Mouse (Mus musculus) lung, postnatal 14 days (tissue): ENCODE measurements around the gene Emsy.
A peak's percentile ranks its signal among the peaks of the same experiment; 100 is the strongest.

Experiments
- DNase-seq: peaks from one replicate; pipeline ENCODE4 v3.0.0; 2021

Emsy gene

GRCm38 (mm10) chr7:98656531-98657221, at the start of gene Emsy:
TSS of gene Emsy (minus strand) at chr7:98656783.
- DNase-seq: peak; percentile 92

- no peak for DNase-seq
Observed at GRCm38 (mm10) chr7:98704276-98704675, 47.7 kb upstream of the Emsy start.

GRCm38 (mm10) chr7:98703365-98703881, 46.8 kb upstream of the Emsy start:
- DNase-seq: peak; percentile 25

DNA sequence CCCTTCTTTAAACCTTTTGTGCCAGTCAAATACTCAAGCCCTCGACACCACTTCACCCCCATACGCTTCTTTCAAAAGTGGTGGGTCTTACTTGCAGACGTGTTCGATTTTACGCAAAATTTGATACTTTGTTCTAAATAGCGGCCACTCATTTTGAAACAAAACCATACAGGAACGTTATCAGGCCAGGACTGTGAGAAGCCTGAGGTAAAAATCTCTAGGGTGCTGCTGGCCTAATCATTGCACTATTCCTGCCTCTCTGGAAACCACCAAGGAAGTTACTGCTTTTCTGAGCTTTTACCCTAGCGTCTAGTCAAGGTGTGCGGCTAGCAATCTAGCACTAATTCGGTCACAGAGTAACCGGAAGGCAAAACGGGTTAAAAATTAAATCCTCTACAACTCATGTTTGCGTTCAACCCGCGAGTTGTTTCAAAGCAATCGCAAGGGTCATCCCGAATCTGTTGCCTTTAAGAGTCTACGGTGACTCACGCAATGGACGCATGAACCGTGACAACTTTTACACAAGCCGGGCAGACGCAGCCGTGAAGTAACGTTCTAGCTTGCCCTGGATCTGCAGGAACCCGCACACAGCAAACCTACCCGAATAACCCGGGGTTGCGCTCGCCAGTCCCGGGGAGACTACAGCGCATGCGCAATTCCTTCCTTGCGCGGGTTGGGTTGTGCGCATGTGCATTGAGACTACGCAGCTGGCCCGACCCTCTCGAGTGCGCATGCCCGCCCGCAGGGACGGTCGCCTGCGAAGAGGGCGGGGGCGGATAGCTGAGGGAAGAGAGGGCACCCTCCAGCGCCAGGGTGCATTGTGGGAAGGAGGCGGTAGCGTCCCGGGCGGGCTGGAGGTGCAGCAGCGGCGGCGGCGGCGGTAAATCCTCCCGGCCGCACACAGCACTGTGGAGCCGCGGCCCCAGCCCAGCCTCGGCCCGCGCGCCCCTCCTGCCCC, 46.0 kb upstream of the Emsy start, which contains the start of gene Thap12:
Thap12 (plus strand) TSS at position 821 of the 958 bp plus-strand sequence.
- DNase-seq: peak; percentile 99

DNA sequence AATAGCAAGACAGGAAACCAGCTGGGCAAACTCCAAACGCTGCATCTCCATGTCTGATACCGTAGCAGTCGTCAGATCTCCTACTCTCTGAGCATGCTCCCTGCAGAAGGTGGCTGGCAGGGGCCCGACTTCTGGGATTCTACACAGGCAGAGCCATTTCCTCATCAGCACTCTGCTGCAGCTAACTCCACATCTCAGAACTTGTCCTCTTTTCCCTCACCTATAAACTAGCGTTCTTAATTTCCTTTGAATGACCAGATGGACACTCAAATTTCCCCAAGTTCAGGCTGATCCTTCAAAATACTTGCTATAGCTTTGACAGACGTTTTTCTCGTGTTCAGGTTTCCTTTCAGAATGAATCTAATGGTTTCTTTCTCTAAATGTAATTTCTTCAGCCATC, 45.2 kb upstream of the Emsy start:
- no peak for DNase-seq

DNA sequence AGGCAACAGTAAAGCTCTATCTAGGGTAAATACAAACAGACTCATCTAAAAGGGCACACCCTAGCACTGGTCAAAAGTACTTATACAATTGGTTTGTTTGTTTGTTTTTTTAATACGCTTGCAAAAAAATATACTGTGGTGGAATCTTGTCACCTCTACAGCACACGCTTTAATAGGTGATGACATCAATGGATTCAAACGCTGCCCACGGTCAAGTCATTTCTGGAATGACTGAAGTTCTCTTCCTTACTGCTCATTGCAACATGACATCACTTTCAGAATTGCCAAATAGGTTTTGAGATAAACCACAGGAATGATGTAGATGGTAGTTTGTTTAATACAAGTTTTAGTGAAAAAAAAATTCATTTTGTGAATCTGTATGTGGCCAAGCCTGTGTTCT, 42.0 kb upstream of the Emsy start:
- no peak for DNase-seq

- DNase-seq: no peak
Observed at GRCm38 (mm10) chr7:98698041-98698440, 41.5 kb upstream of the Emsy start.

GRCm38 (mm10) chr7:98697496-98697895, 40.9 kb upstream of the Emsy start:
- no peak for DNase-seq

- DNase-seq: peak; percentile 27
Observed at GRCm38 (mm10) chr7:98694046-98694445, 37.5 kb upstream of the Emsy start.

- no peak for DNase-seq
Observed at GRCm38 (mm10) chr7:98692761-98693546, 36.4 kb upstream of the Emsy start.

DNA sequence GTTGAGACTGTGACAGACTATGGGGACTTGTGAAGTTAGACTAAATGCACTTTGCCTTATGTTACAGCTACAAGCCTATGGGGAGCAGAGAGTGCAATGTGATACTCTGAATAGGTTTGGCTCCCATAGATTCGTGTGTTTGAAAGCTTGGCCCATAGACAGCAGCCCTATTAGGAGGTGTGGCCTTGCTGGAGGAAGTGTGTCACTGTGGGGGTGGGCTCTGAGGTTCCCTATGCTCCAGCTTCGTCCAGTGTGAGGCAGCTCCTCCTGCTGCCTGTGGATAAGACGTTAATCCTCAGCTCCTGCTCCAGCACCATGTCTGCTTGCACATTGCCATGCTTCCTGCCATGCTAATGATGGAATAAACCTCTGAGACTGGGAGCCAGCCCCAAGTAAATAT, 34.2 kb upstream of the Emsy start:
- no peak for DNase-seq

- no peak for DNase-seq
Observed at GRCm38 (mm10) chr7:98690126-98690525, 33.5 kb upstream of the Emsy start.

DNA sequence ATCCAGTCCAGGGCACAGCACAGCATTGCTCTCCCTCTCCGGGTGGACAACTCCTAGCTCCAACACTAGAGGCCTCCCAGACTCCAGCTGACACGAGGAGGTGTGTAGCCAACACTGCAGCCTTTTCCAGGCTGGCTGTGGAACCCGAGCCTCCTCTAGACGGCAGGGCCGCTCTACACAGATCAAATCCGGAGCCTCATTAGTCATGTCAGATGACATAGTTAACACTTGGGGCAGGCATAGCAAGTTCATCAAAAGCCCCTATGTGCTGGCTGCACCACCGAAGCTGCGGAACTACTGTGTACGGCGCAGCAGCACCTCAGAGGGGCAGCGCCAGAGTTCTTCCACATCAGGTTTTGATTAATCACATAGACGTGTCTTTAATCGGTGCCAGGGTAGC, 29.3 kb upstream of the Emsy start:
- peak; percentile 32 for DNase-seq

DNA sequence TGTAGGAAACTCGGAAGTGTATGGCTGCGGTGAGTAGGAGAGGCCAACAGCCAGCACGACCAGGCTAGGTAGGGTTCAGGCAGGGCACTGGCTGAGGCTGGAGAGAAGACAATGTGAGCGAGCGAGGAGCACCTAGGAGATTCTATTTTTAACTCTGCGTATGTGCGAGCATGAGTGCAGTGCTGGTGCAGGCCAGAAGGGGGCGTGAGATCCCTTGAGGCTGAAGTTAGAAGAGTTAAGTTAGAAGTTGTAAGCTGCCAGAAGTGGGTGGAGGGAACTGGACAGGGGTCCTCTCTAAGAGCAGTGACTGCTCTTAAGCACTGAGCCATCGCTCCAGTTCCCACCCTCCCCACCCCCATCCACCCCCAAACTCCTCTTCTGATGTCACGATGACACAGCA, 26.2 kb upstream of the Emsy start:
- DNase-seq: no peak

GRCm38 (mm10) chr7:98680691-98681090, 24.1 kb upstream of the Emsy start:
- no peak for DNase-seq

DNA sequence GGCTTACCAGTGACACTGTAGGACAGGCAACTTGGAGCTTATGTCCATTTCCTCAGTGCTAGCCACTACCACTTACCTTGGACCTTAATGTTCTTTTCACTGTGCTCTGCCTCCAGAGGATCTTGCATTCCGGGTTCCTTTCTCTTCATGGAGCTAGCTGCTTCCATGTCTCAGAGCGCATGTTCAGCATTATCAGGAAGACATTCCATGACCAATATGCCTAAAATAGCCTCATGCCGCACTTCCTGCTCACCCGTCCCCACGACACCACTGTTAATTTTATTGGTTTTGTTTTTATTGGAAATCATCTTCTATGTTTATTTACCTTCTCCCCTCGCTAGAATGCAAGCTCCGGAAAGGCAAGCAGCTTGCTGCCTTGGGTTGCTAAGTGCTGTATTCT, 21.9 kb upstream of the Emsy start:
- DNase-seq: no peak

DNA sequence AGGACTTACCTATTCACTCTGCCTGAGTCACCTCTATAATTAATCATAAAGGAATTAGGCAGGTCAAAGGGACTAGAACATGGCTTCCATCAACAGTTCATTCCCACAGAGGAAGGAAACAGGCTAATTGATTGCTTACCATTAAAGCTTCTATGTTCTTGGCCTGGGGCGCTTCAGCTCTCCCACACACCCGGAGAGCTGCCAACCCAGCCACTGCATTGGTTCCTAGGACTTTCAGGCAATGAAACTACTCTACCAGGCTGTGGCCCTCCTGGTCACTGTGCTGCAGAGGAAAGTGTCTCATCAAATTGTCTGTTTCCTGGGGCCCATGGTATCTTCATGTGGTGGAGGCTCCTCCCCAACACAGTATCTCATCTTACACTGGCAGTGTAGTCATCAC, 20.9 kb upstream of the Emsy start:
- no peak for DNase-seq

DNA sequence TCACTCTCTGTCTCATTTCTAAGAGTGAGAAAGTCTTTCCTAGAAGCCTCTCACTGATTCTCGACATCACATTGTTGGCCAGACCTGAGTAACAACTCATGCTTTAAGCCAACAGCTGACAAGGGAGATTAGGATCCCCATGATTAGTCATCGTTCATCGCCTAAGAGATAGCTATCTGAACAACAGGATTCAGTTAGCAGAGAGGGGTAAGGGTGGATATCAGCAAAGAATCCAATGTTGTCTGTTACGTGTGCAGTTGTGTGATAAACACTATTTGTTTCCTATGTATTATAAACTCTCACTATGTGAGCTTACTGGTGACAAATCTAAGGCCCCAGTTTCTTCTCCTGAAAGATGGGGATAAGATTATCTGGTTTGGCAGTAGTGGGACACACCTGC, 17.8 kb upstream of the Emsy start:
- no peak for DNase-seq

DNA sequence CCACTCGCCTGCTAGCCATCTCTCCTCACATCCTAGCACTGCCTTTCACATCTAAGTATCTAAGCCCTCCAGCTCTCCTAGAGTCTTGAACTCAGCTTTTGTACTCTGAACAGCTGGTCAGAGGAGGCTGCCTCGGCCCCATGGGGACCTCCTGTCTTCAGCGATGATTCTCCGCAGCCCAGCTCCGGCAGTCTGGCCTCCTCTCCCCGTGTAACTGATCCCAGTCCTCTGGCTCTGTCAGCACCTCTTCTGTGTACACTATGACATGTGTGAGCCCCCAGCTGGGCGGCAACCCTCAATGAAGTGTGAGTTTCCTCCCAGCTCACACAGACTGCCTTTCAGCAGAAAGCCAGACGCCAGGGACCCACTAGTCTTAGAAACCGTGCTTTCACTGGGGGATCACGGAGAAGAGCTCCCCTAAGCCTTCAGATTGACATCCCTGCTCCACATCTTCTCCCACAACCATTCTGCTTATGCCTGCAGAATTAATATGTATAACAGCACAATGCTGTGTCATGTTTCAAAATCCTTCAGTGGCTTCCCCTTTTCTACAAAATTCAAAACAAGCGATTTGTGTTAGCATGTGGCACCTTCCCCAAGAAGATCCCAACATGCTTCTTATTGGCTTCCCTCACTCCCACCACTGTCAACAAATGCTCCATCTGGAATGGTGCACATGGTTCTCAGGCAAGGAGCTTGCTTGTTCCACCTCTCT, 15.8 kb upstream of the Emsy start:
- DNase-seq: peak; percentile 20

GRCm38 (mm10) chr7:98671416-98671815, 14.8 kb upstream of the Emsy start:
- DNase-seq: no peak

DNA sequence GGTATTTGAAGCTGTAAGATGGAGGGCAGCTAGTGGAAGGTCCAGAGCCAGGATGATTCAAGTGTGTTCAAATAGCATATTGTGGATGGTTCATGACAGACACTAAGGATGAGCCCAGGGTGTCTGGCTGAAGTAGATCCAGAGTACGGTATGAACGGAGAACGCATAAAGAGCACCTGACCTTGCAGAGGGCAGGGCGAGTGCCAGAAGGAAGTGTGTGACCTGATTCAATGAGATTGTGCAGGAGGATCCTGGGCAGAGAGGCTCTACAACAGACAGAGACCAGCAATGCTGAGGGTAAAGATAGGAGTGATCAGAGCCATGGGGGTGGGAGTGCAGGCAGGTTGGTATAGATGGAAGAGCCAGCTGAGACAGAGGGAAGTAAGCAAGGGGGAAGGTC, 14.2 kb upstream of the Emsy start:
- no peak for DNase-seq
